Mouse (Mus musculus) 3134 (cell line): ENCODE results near the gene Arl4a.

Source experiments
- DNase-seq: peaks from one replicate; pipeline ENCODE4 v3.0.0-alpha.2; 2011; ENCODE audit warnings: low spot score; ENCODE audit not compliant: insufficient read length; ENCODE audit errors: extremely low read depth

The Arl4a gene

DNA sequence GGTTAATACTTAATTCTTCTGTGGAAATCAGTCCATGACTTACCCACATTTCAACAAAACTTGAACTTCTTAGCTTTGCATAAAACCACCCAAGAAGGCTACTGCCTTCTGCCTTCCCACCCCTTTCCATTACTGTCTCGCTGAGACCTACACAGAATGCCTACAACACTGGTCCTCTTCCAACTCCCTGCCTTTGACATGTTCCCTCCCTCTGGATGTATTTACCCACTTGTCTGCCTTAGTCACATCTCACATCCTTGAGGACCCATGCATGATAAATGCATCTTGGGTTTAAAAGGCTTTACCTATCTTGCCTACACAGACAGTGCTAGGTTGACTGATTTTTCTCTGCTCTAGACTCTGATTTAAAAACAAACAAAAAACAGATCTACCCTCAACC is 63.6 kb downstream of the Arl4a start:
- no peak for DNase-seq

DNA sequence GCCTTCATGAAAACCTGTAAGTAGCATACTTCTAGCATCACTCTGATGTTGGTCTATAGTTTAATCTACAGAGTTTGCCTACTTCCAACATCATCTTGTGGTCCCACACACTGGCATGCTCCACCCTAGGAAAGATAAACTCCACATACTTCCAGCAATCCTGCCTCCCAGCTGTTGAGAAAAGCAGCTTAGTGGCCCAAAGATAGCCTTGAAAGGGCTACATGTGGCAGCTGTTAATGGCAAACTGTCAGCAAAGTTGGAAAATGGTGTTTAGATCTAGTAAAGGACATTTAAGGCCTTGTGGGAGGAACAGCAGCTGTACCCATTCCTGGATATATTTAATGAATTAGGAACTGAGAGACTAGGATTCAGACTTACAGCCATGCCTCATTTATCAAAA is 68.3 kb downstream of the Arl4a start:
- no peak for DNase-seq

DNA sequence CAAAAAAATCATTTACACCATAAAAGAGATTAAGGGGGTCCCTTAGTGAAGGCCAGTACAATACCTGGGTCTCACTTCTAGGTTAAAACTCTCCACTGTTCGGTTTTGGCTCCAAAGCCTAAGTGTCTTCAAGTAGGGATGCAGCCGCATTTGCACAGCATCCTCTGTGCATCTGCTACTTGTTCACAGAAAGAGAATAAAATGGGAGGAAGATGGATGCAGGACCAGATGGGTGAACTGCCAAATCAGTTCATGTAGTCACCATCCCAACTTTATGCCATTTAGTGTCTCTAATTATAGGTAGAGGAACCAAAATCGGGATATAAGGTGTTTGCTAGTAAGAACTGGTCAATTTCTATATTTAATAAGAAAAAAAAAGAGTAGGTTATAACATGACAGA is 69.7 kb downstream of the Arl4a start:
- DNase-seq, result no peak

DNA sequence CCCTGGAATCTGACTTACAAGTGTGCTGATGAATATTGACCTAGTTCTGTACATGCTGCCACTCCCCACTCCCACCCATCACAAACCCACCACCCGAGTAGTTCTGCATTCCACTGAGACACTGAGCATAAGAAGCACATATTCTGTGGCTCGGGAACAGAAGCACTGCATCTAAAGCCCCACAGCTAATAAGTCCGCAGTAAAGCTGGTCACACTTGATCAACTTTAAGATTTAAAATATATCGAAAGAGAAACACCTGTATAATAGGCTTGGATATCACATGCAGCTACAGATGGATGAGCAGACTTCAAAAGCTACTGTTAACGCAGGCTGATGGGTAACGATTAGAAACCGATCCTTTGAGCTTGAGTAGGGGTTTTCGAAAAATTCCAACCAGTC is 78.7 kb downstream of the Arl4a start:
- DNase-seq, result no peak

DNA sequence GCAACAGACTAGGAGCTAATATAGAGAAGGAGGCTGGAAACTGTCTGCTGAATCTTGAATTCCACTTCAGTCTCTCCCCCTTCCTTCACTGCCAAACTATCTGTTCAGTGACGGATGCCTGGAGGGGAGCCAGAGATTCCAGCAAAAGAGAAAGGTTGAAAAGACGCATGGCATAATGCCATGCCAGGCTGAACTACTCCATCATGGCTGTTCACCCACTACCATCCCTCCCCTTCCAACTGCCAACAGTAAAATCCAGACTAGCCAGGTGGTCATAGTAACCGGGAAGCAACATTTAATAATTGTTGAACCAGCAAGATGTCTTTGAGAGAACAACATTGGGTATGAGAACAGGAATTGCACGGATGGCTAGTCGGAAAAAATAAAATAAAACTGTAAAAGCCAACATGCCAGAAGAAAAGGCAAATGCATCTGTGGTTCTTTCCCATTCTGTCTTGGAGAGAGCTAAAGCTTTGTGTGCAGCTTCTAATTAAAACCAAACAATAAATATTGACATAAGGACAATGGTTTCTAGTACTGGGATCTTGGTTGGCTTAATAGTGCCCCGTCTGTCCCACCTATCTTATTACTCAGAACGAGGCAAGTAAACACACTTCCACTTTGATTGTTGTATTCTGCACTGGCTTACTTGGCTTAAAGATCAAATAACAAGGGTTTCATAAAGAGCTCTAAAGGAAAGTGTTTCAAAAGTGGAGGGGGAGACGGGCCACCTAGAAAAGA is 79.7 kb downstream of the Arl4a start:
- DNase-seq, result no peak

DNA sequence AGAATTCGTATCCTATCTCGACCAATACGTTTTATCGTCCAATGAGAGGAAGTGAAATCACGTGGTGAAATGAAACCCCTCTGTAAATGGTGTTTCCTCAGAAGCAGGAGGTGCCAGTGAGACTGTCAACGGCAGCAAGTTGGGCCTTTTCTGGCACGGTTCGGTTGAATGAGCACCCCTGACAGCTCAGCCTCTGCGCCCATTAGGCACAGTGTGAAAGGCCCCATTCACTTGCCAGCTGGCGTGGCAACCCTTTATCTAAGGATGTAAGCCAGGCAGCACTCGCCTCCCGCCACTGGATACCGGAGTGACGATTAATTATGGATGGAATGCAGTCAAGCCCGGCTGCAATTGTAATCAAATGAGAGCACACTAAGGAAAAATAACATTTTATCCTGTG is 81.4 kb downstream of the Arl4a start:
- DNase-seq, result no peak
